Comparison of ENCODE assay signal across 21 mouse cellular contexts in the genomic region with DNA sequence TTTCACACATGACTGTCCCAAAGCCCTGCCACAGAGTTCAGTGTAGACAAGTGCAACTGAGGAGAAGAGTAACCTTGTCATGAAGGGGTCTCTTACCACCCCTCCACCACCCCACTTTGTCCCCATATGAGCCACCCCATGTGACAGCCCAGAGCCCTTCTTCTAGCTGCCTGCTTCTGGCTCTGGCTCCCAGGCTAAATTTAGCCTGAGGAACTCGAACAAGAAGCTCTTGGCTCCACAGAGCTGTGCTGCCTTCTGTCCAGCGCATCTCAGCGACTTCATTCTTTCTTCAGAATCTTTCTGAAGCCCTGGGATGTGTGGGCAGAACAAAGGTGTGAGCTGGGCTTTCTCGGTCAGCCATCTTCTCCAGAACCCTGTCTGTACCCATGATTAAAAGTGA.
DNase-seq lines count a peak whose midpoint lies in the region; ATAC-seq and TF ChIP-seq lines count a peak whose summit lies in the region.
"Had no signal": no experiment of that assay in that cellular context is flagged by ENCODE, and none has a peak within 500 bp of the region (broad histone marks: within the 10 kb centered on the region; RNA-seq: fewer than 3 reads in every experiment).

No protein-coding gene starts in this region.

- H3K27me3 ChIP-seq in stomach, postnatal 0 days (ENCODE audit: control insufficient read depth, insufficient read depth, low read length), result no peaks in the 10 kb centered on the region
- H3K27me3 ChIP-seq: heart, embryonic 12.5 days; limb, embryonic 13.5 days; neural tube, embryonic 15.5 days had no signal

- 65% methylated on average over 4 of the region's 4 CpGs for WGBS in stomach, postnatal 0 days

- no peak for TF ChIP-seq CTCF in left cerebral cortex, adult 2 months (IDR thresholded peaks at IDR 0.05)
- no peak for TF ChIP-seq CTCF in stomach, postnatal 0 days (IDR thresholded peaks at IDR 0.05; ENCODE audit: low read depth)

- H3K4me1 ChIP-seq in stomach, postnatal 0 days (replicated peaks; ENCODE audit: control insufficient read depth, insufficient read depth), result no peaks in the 10 kb centered on the region
- H3K4me1 ChIP-seq: limb, embryonic 13.5 days; neural tube, embryonic 15.5 days had no signal

- ATAC-seq in stomach, postnatal 0 days (ENCODE audit: low FRiP score, low TSS enrichment), result no peak
- ATAC-seq: hindbrain, postnatal 0 days; lung, postnatal 0 days had no signal

- no peak for TF ChIP-seq EP300 in stomach, postnatal 0 days (optimal IDR thresholded peaks at IDR 0.05)

- DNase-seq in cerebellum, postnatal 25 days, result peak; percentile 67 to 68
- no peak for DNase-seq in cerebellum, adult 11 months
- peak; percentile 73 for DNase-seq in layer of hippocampus, adult 9-11 months
- no peak for DNase-seq in layer of hippocampus, adult 8-10 months (ENCODE audit: low spot score in 2 of 2)
- DNase-seq in left cerebral cortex, adult 2 months (ENCODE audit: extremely low spot score in 1 of 2, low spot score in 2 of 2), result peak in 1 of 2 experiments; percentile 47
- peak; percentile 48 to 71 for DNase-seq in right cerebral cortex, postnatal 36 days (ENCODE audit: low spot score in 2 of 2)
- no peak for DNase-seq in stomach, postnatal 0 days (ENCODE audit: low spot score)
- DNase-seq: adrenal gland, postnatal 14 days; B cell, adult 2 months; gastrocnemius, postnatal 14 days; kidney, adult 11 months; midbrain, embryonic 14.5 days; thymus, postnatal 36 days had no signal

- H3K9me3 ChIP-seq in stomach, postnatal 0 days (ENCODE audit: control insufficient read depth, low read length), result no peaks in the 10 kb centered on the region

- no peak overlapping the region for H3K4me3 ChIP-seq in left cerebral cortex, adult 2 months
- H3K4me3 ChIP-seq in stomach, postnatal 0 days (ENCODE audit: low read depth, low read length), result no peak overlapping the region
- H3K4me3 ChIP-seq: heart, embryonic 12.5 days; limb, embryonic 13.5 days; myocyte; neural tube, embryonic 15.5 days had no signal

- H3K4me2 ChIP-seq in stomach, postnatal 0 days (replicated peaks; ENCODE audit: low read depth), result no peak overlapping the region
- H3K4me2 ChIP-seq: heart, embryonic 12.5 days; limb, embryonic 13.5 days; neural tube, embryonic 15.5 days had no signal

- peak overlapping the region; percentile 79 for H3K27ac ChIP-seq in left cerebral cortex, adult 2 months
- H3K27ac ChIP-seq in stomach, postnatal 0 days (replicated peaks), result no peak overlapping the region
- H3K27ac ChIP-seq: hindbrain, postnatal 0 days; kidney, postnatal 0 days; limb, embryonic 13.5 days; liver, embryonic 14.5 days; neural tube, embryonic 15.5 days had no signal

- no peaks in the 10 kb centered on the region for H3K36me3 ChIP-seq in stomach, postnatal 0 days (ENCODE audit: control insufficient read depth, insufficient read depth, low read length)
- H3K36me3 ChIP-seq: heart, embryonic 12.5 days; limb, embryonic 13.5 days had no signal

- H3K9ac ChIP-seq in stomach, postnatal 0 days (ENCODE audit: low read length), result no peak overlapping the region
- H3K9ac ChIP-seq: heart, embryonic 12.5 days; limb, embryonic 13.5 days; liver, embryonic 14.5 days; neural tube, embryonic 15.5 days had no signal

- intact Hi-C loops in left cerebral cortex, adult 2 months (cut with DNase I), result no loop called here

Comparison
In these comparisons a context has a peak if more than half of its experiments do, and no peak if none do; other contexts are left out.
1. DNase-seq: peak in cerebellum, postnatal 25 days (2 of 2), layer of hippocampus, adult 9-11 months (single experiment) and right cerebral cortex, postnatal 36 days (2 of 2); none in cerebellum, adult 11 months (single experiment), layer of hippocampus, adult 8-10 months (0 of 2) and stomach, postnatal 0 days (single experiment).